Mouse (Mus musculus): ENCODE measurements around the gene Ctdnep1.

Gene Ctdnep1

GRCm38 (mm10) chr11:70002471-70002870, 21.5 kb downstream of the Ctdnep1 start:
- TF ChIP-seq GATA4 (IDR thresholded peaks at IDR 0.05; ENCODE audit: insufficient replicate concordance, low read length) = no peak

GRCm38 (mm10) chr11:70005521-70005920, 24.6 kb downstream of the Ctdnep1 start:
- TF ChIP-seq GATA4 (IDR thresholded peaks at IDR 0.05; ENCODE audit: insufficient replicate concordance, low read length) = no peak

- no peak for TF ChIP-seq GATA4 (IDR thresholded peaks at IDR 0.05; ENCODE audit: insufficient replicate concordance, low read length)
Observed at GRCm38 (mm10) chr11:70010033-70010432, 29.1 kb downstream of the Ctdnep1 start.

GRCm38 (mm10) chr11:70010548-70010947, 29.6 kb downstream of the Ctdnep1 start:
- TF ChIP-seq GATA4 (IDR thresholded peaks at IDR 0.05; ENCODE audit: insufficient replicate concordance, low read length) = no peak

- no peak for TF ChIP-seq GATA4 (IDR thresholded peaks at IDR 0.05; ENCODE audit: insufficient replicate concordance, low read length)
Observed at GRCm38 (mm10) chr11:70010961-70011360, 30.0 kb downstream of the Ctdnep1 start.

GRCm38 (mm10) chr11:70012931-70013330, 32.0 kb downstream of the Ctdnep1 start:
- TF ChIP-seq GATA4 (IDR thresholded peaks at IDR 0.05; ENCODE audit: insufficient replicate concordance, low read length) = no peak

GRCm38 (mm10) chr11:70013408-70013807, 32.5 kb downstream of the Ctdnep1 start:
- TF ChIP-seq GATA4 (IDR thresholded peaks at IDR 0.05; ENCODE audit: insufficient replicate concordance, low read length) = no peak

- TF ChIP-seq GATA4 (IDR thresholded peaks at IDR 0.05; ENCODE audit: insufficient replicate concordance, low read length) = no peak
Observed at GRCm38 (mm10) chr11:70014051-70014450, 33.1 kb downstream of the Ctdnep1 start.

- TF ChIP-seq GATA4 (IDR thresholded peaks at IDR 0.05; ENCODE audit: insufficient replicate concordance, low read length) = no peak
Observed at GRCm38 (mm10) chr11:70014880-70015558, 34.1 kb downstream of the Ctdnep1 start, which contains the start of gene Acadvl. Acadvl (minus strand) TSS chr11:70015411.

- TF ChIP-seq GATA4 (IDR thresholded peaks at IDR 0.05; ENCODE audit: insufficient replicate concordance, low read length) = no peak
Observed at GRCm38 (mm10) chr11:70015677-70016076, 34.7 kb downstream of the Ctdnep1 start.

- TF ChIP-seq GATA4 (IDR thresholded peaks at IDR 0.05; ENCODE audit: insufficient replicate concordance, low read length) = no peak
Observed at GRCm38 (mm10) chr11:70016669-70017068, 35.7 kb downstream of the Ctdnep1 start, which contains the start of gene Dlg4. Dlg4 (plus strand) TSS chr11:70016942.

GRCm38 (mm10) chr11:70017199-70017767, 36.3 kb downstream of the Ctdnep1 start:
- TF ChIP-seq GATA4 (IDR thresholded peaks at IDR 0.05; ENCODE audit: insufficient replicate concordance, low read length) = no peak

- no peak for TF ChIP-seq GATA4 (IDR thresholded peaks at IDR 0.05; ENCODE audit: insufficient replicate concordance, low read length)
Observed at GRCm38 (mm10) chr11:70018131-70018990, 37.4 kb downstream of the Ctdnep1 start.

GRCm38 (mm10) chr11:70019495-70020021, 38.6 kb downstream of the Ctdnep1 start:
- TF ChIP-seq GATA4 (IDR thresholded peaks at IDR 0.05; ENCODE audit: insufficient replicate concordance, low read length) = no peak

GRCm38 (mm10) chr11:70020022-70020631, 39.2 kb downstream of the Ctdnep1 start:
- TF ChIP-seq GATA4 (IDR thresholded peaks at IDR 0.05; ENCODE audit: insufficient replicate concordance, low read length) = no peak

Data from liver, adult (tissue).